ENCODE assay signal across 8 mouse cellular contexts in the genomic region with DNA sequence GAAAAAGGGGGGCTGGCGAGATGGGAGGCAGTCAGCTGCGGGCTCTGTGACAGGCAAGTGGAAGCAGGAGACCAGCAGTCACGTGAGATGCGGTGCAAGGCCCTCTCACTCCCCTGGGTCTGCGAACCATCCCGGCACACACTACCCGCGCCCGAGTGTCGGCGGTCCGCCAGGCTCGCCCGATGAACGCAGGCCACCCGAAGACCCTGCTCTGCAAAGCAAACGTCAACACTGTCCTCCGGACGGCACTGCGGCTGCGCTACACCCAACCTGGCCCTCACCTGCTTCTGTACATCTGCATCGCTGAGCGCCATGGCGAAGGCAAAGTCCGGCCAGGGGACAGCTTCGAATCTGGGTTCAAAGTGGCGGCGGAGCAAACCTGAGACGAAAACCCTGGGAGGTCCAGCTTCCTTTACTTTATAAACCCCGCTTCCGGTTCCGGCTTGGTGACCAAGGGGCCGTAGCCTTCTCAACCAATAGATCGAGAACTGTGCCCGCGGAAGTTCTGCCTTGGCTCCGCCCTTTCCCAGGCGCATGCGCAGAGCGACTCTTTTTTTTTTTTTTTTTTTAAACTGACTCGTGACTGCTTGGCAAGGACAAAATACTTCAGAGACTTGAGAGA. TPM values are rescaled to one million over a fixed set of nuclear protein-coding genes. Genes with fewer than 3 reads are reported as not detected.
DNase-seq lines count a peak whose midpoint lies in the region; ATAC-seq lines count a peak whose summit lies in the region.

A gene (minus strand): TSS at position 487 of the 622 bp plus-strand sequence.

- peak within 1 kb of the TSS; percentile 72 for H3K4me3 ChIP-seq in heart, embryonic 13.5 days
- H3K4me3 ChIP-seq in liver, embryonic 12.5 days, result peak within 1 kb of the TSS; percentile 81
- peak within 1 kb of the TSS; percentile 100 for H3K4me3 ChIP-seq in stomach, embryonic 15.5 days (replicated peaks)

- peak within 1 kb of the TSS; percentile 91 for H3K27ac ChIP-seq in heart, embryonic 13.5 days (replicated peaks)
- H3K27ac ChIP-seq in liver, embryonic 12.5 days, result peak within 1 kb of the TSS; percentile 95
- peak within 1 kb of the TSS; percentile 95 for H3K27ac ChIP-seq in stomach, embryonic 15.5 days

- H3K9ac ChIP-seq in heart, embryonic 13.5 days, result peak within 1 kb of the TSS; percentile 87
- peak within 1 kb of the TSS; percentile 86 for H3K9ac ChIP-seq in liver, embryonic 12.5 days
- peak within 1 kb of the TSS; percentile 74 for H3K9ac ChIP-seq in stomach, embryonic 15.5 days

- 0 out of 2 replicates have a peak, but pooled peaks cover 4% of the 10 kb centered on the region for H3K9me3 ChIP-seq in heart, embryonic 13.5 days
- H3K9me3 ChIP-seq in liver, embryonic 12.5 days (replicated peaks), result peaks cover 5% of the 10 kb centered on the region; the same call in 1 of the 2 replicates
- H3K9me3 ChIP-seq in stomach, embryonic 15.5 days, result no peaks in the 10 kb centered on the region

- WGBS in heart, embryonic 13.5 days, result under 1% methylated on average over 41 of the region's 41 CpGs
- WGBS in liver, embryonic 12.5 days (ENCODE audit: insufficient replicate concordance), result under 1% methylated on average over 41 of the region's 41 CpGs
- under 1% methylated on average over 41 of the region's 41 CpGs for WGBS in stomach, embryonic 15.5 days

- ATAC-seq in erythroid progenitor cell, adult 5-6 weeks (replicated peaks; ENCODE audit: low FRiP score, poor library complexity, severe bottlenecking), result peak; percentile 96
- ATAC-seq in heart, embryonic 13.5 days (ENCODE audit: extremely low read depth, insufficient number of reproducible peaks, low FRiP score, low TSS enrichment), result peak; percentile 92
- peak; percentile 91 for ATAC-seq in liver, embryonic 12.5 days
- ATAC-seq in stomach, embryonic 15.5 days (ENCODE audit: insufficient read depth, low FRiP score, low read depth), result peak; percentile 94

- H3K4me2 ChIP-seq in heart, embryonic 13.5 days, result peak within 1 kb of the TSS; percentile 84
- peak within 1 kb of the TSS; percentile 83 for H3K4me2 ChIP-seq in liver, embryonic 12.5 days
- H3K4me2 ChIP-seq in stomach, embryonic 15.5 days, result peak within 1 kb of the TSS; percentile 59

- DNase-seq in CD4-positive helper T cell, adult 2 months (ENCODE audit: low read depth, low spot score), result peak; percentile 96
- peak; percentile 92 for DNase-seq in brain, embryonic 18.5 days (ENCODE audit: low read depth, low spot score)
- DNase-seq in kidney, postnatal 10 days, result peak; percentile 94
- peak; percentile 93 to 94 for DNase-seq in natural killer cell, adult 2 months (ENCODE audit: low spot score in 2 of 2)

- H3K4me1 ChIP-seq in heart, embryonic 13.5 days, result peaks cover 19% of the 10 kb centered on the region
- peaks cover 42% of the 10 kb centered on the region for H3K4me1 ChIP-seq in liver, embryonic 12.5 days
- peaks cover 5% of the 10 kb centered on the region for H3K4me1 ChIP-seq in stomach, embryonic 15.5 days

- H3K36me3 ChIP-seq in heart, embryonic 13.5 days, result peaks cover 19% of the 10 kb centered on the region
- H3K36me3 ChIP-seq in liver, embryonic 12.5 days, result peaks cover 30% of the 10 kb centered on the region
- peaks cover 15% of the 10 kb centered on the region for H3K36me3 ChIP-seq in stomach, embryonic 15.5 days

- H3K27me3 ChIP-seq in heart, embryonic 13.5 days (replicated peaks), result 0 out of 2 replicates have a peak, but pooled peaks cover 2% of the 10 kb centered on the region
- no peaks in the 10 kb centered on the region for H3K27me3 ChIP-seq in liver, embryonic 12.5 days (replicated peaks)
- no peaks in the 10 kb centered on the region for H3K27me3 ChIP-seq in stomach, embryonic 15.5 days (replicated peaks)

RNA-seq across cellular contexts. Expression of the gene that starts here (rescaled TPM):
- 87.2 and 135 TPM in 2 replicates for total RNA-seq in erythroid progenitor cell, adult 5-6 weeks (2015; ENCODE audit: low replicate concordance)
- 109 and 163 TPM in 2 replicates for total RNA-seq in erythroid progenitor cell, adult 5-6 weeks (2017; ENCODE audit: low replicate concordance)
- polyA plus RNA-seq in heart, embryonic 13.5 days (2015; fragmentation: Nextera tagmentation; extraction: Ambion mirVana), result 135 and 136 TPM in 2 replicates
- 150 and 151 TPM in 2 replicates for polyA plus RNA-seq in liver, embryonic 12.5 days (2016; fragmentation: Nextera tagmentation; extraction: Ambion mirVana)
- 133 and 134 TPM in 2 replicates for polyA plus RNA-seq in stomach, embryonic 15.5 days (2015; fragmentation: Nextera tagmentation; extraction: Ambion mirVana)

Comparison
In these comparisons a context has a peak if more than half of its experiments do, and no peak if none do; other contexts are left out.
1. Peak in every context shown above with its lines: DNase-seq, ATAC-seq, H3K4me3 ChIP-seq and H3K27ac ChIP-seq.